Mouse (Mus musculus): ENCODE results near the gene Polr2l.
A peak's percentile ranks its signal among the peaks of the same experiment; 100 is the strongest.
"Not testable (repeated sequence)": the region's sequence is repeated elsewhere in the genome, so short reads cannot be mapped to it uniquely, and the experiment has no call there.

The Polr2l gene

GRCm38 (mm10) chr7:141447110-141447991, 27.6 kb downstream of the Polr2l start, which contains the start of gene Rplp2:
TSS of gene Rplp2 (plus strand) at chr7:141447370.
- DNase-seq = peak; percentile 96 to 97

- not testable (repeated sequence) for DNase-seq
Measured at GRCm38 (mm10) chr7:141446374-141446773, 28.6 kb downstream of the Polr2l start.

DNA sequence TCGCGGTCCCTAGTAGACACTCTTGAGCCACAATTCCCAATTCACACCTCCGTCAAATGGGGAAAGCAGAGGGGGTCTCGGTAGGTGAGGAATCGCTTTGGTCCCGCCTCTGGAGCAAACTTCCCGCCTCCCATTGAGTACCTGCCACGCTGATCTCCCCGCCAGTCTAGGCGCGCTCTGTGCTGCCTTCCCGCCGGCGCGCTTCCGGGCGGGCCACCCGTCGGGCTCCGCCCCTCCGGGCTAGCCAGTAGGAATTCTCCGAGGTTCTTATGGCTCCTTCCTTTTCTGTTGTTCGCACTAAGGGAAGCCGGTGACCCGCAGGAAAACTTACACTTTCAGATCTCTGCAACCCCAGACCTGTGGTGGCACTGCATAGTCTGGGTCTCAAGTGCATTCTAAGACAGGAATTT, 31.1 kb downstream of the Polr2l start, which contains the start of gene Pidd1:
TSS of gene Pidd1 (minus strand) at position 198 of the 410 bp plus-strand sequence.
- DNase-seq = peak; percentile 43 to 57

- peak; percentile 62 to 63 for DNase-seq
Measured at GRCm38 (mm10) chr7:141443081-141443821, 31.7 kb downstream of the Polr2l start.

- peak in 1 of 2 experiments; percentile 8 for DNase-seq
Measured at GRCm38 (mm10) chr7:141442199-141442598, 32.7 kb downstream of the Polr2l start.

DNA sequence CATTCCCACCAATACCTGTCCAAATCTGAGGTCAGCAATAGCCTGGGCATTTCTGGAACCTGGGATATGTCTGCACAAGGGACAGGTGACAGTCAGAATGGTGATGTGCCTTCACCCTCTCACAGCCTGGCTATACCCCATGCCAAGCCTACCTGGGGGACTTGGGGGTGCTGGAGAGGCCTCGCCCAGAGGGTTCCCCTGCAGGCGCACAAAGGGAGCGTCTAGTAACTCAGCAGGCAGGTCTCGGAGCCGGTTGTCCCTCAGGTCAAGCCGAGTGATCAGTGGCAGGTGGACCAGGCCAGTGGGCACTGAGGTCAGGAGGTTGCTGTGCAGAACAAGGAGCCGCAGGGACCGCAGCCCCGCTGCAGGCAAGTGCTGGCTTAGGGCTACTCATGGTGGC, 33.5 kb downstream of the Polr2l start:
- peak in 1 of 2 experiments; percentile 25 for DNase-seq

DNA sequence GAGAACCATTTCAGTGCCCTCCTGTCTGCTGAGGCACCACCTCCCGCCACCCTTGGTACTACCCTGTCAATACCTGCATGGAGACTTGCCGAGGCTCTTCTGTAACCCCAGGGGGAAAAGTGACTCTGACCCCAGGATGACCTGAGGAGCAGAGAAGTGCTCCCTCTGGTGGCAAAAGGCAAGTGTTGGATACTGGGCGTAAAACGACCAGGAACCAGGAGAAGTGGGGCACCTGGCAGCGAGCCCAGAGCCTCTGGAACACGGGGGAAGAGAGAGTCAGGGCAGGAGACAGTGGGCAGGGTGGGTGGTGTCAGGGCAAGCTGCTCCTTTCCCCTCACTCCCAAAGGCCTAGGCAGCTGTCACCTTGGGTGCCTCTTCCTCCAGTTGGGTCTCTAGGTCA, 34.3 kb downstream of the Polr2l start:
- DNase-seq = peak; percentile 85 to 88

DNA sequence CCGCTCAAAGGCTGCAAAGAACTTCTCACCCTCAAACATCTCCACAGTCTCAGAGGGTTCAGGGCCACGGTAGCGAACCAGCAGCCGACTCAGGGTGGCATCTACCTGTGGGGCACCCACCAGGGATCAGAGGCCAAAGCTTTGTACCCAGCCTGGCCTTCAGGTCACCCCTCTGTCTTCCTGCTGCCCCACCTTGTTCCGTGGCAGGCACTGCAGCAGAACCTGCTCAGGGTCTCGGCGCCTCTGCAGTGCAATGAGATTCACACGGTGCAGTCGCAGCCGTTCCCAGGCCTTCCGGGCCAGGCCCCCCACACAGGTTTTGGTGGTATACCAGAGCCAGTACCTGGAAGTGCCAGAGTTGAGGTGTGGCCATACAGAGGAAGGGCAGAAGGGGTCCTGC, 35.1 kb downstream of the Polr2l start:
- DNase-seq = no peak

GRCm38 (mm10) chr7:141439140-141439679, 35.7 kb downstream of the Polr2l start:
- DNase-seq = no peak

DNA sequence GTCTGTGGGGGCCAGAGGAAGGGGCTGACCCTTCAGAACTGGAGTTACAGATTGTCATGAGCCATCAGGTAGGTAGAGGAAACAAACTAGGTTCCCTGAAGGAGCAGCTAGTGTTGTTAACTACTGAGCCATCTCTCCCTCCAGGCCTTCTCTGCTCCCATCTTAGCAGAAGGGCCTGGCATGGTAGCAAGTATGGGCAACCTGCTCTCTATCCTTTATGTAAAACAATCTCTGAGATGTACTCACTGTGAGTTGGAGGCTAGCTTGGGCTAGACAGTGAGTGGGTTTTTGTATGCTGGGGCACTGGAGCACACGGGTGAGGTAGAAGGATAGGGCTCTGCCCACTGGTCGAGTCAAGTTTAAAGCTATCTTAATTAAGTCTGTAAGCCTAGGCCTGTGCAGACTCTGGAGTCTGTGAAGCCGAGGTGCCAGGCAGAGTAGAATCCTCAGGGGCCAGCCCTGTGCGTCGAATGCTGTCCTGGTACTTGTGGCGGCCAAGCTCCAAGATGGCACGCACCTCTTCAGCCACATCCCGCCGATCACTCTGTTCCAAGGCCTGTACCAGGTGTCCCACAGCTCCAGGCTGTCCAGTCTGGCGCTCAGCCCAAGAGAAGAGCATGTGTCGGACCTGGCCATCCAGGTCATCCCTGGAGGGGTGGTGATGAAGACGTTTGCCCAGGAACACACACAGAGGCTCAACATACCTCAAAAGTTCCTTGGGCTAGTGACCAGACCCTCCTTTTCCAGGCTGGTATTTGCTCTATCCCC, 36.5 kb downstream of the Polr2l start:
- peak; percentile 83 for DNase-seq

DNA sequence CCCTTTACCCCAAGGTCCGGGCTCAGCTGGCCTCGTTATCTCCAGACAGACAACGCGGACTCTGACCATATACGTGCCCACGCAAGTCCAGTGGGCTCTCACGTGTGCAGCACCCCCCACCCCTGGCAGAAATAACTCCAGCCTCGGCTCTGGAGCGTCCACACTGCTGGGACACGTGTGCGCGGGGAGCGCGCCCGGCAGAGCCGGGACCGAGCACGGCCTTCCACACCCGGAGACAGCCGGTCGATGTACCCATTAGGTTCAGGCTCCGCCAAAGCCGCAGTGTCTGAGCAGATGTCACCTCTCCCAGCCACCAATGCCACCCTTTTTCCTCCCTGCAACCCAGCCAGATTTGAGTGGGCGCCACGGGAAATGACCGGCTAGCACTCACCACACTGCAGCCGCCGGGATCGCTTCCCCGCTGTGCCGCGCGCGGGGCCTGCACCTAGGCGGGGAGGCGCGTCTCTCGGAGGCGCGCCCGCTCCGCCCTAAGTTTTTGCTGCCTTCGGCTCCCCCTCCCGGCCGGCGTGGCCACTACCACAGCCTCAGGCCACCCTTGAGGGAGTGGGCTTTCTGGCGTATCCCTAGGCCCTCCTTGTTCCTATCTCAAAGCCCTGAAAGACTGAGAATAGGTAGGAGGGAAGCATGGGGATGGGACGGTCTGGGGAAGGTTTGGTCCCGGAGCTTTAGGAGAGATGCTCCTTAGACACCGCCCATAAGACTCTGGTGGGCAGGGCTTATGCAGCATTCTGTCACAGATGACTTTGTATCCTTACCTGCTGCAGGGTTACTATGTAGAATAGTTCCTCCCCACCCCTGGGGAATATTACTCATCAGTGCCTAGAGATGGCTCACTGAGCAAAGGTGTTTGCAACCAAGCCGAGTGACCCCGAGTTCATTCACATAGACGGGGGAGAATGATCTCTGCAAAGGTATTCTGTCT, 37.5 kb downstream of the Polr2l start, which contains the start of gene Slc25a22:
TSS of gene Slc25a22 (minus strand) at position 715 of the 943 bp plus-strand sequence.
- peak; percentile 95 for DNase-seq

DNA sequence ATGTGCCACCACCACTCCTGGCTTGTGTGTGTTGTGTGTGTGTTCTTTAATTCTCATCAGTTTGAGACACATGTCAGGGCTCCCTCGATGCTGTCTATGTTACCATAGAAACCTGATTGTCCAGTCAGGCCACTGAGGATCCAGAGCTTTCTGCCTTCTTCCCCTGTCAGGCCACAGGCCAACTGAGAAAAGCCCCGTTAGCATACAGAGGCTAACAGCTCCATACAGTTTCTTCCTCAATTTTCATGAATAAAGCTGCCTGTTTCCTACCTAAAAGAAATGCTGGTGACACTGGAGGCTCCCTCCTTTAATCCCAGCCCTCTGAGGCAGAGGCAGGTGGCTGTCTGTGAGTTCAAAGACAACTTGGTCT, 38.4 kb downstream of the Polr2l start:
- DNase-seq = peak in 1 of 2 experiments; percentile 18

DNA sequence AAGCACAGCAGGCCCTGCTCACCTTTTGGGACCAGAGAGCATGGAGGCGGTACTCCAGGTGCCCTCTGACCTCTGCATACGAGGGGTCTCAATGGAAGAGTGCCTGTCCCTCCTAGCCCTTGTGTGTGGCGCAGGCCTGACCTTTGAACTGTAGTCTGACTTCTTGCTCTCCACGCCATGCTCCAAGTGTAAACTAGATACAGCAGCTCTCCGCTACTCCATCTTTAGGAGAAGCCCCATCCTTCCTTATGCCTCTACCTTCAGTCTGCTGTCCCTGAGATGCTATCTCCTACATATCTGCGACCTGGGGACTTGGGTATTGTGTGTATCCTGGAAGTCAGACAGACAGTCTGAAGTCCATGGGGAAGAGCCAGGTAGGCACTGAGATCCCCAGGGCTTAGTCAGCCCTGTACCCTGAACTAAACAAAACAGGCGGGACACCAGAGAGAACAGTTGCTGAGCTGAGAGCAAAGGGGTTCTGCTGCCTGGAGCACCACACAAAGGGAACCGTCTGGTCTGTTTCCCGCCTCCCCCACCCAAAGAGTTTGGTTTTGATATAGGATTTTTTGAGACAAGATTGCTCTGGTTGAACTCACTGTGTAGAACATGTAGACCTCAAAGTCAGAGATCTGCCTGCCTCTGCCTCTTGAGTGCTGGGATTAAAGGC, 38.9 kb downstream of the Polr2l start:
- DNase-seq = peak in 1 of 2 experiments; percentile 26

GRCm38 (mm10) chr7:141435129-141435855, 39.6 kb downstream of the Polr2l start:
- peak; percentile 80 to 82 for DNase-seq

GRCm38 (mm10) chr7:141434464-141434863, 40.5 kb downstream of the Polr2l start:
- peak; percentile 80 for DNase-seq

- DNase-seq = peak; percentile 78 to 83
Measured at GRCm38 (mm10) chr7:141433517-141434400, 41.2 kb downstream of the Polr2l start.

GRCm38 (mm10) chr7:141432741-141433516, 42.0 kb downstream of the Polr2l start:
- peak; percentile 86 to 94 for DNase-seq

DNA sequence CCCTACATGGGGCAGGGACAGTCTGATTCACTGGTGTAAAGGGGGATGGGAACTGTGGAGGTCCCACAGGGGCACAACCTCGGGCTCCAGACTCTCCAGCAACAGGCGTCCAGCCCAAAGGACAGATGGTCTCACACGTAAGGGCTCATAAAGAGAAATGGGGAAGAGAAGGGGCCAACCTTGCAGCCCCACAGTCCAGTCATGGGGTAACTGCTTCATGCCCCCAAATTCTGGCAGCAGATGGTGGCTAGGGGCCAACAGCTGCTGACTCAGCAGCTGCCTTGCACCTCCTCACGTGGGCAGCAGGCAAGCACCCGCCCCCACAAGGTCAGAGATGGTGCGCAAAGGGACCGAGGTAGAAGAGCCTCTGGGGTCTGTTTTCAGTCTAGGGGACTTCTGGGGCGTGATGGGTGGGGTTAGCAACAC, 42.7 kb downstream of the Polr2l start:
- peak; percentile 78 to 82 for DNase-seq
